Mouse (Mus musculus) limb, embryonic 11.5 days (tissue): ENCODE measurements around the gene Kmt2e. TPM values are rescaled to one million over a fixed set of nuclear protein-coding genes. Genes with fewer than 3 reads are reported as not detected.

ENCODE experiments used
- ATAC-seq: fragments of 200-750 bp; cut with Nextera tagmentation; 2 replicates; pipeline ENCODE4 v1.8.0; 2017; ENCODE audit warnings: low read depth; ENCODE audit not compliant: insufficient number of reproducible peaks, low FRiP score, low TSS enrichment
- DNase-seq: peaks from one replicate; pipeline ENCODE4 v3.0.0-alpha.2; 2015; ENCODE audit warnings: low spot score
- H3K27ac ChIP-seq: fragments of 300-500 bp; sonication (generic); replicated peaks from 2 replicates; pipeline ENCODE4 v1.5.1; 2014; ENCODE audit warnings: low read depth, mild to moderate bottlenecking, low read length
- H3K27me3 ChIP-seq: fragments of 300-500 bp; sonication (generic); 2 replicates; pipeline ENCODE4 v1.6.1; 2014; ENCODE audit warnings: mild to moderate bottlenecking, low read length, mixed read lengths; ENCODE audit not compliant: control insufficient read depth, insufficient read depth
- H3K36me3 ChIP-seq: fragments of 300-500 bp; sonication (generic); 2 replicates; pipeline ENCODE4 v1.6.1; 2014; ENCODE audit warnings: mild to moderate bottlenecking, low read length, moderate library complexity, mixed read lengths; ENCODE audit not compliant: control insufficient read depth, insufficient read depth
- H3K4me1 ChIP-seq: fragments of 300-500 bp; sonication (generic); 2 replicates; pipeline ENCODE4 v1.6.1; 2014; ENCODE audit warnings: low read length, mixed read lengths; ENCODE audit not compliant: control insufficient read depth, insufficient read depth
- H3K4me2 ChIP-seq: fragments of 300-500 bp; sonication (generic); 2 replicates; pipeline ENCODE4 v1.6.1; 2014; ENCODE audit warnings: low read depth, mild to moderate bottlenecking, moderate library complexity; ENCODE audit not compliant: severe bottlenecking
- H3K4me3 ChIP-seq: fragments of 300-500 bp; sonication (generic); 2 replicates; pipeline ENCODE4 v1.5.1; 2014; ENCODE audit warnings: low read depth, low read length
- H3K9ac ChIP-seq: fragments of 300-500 bp; sonication (generic); 2 replicates; pipeline ENCODE4 v1.6.1; 2014; ENCODE audit warnings: mild to moderate bottlenecking, low read length
- H3K9me3 ChIP-seq: fragments of 300-500 bp; sonication (generic); 2 replicates; pipeline ENCODE4 v1.6.1; 2016; ENCODE audit warnings: low read length; ENCODE audit not compliant: control insufficient read depth
- WGBS: fragments of 180-500 bp; shearing (Covaris S2); extraction: QIAGEN DNeasy Blood & Tissue Kit; methylation state at CpG from one replicate; pipeline ENCODE4 v1.1.7; 2014; 5-methylcytosine and 5-hydroxymethylcytosine counted together
- polyA plus RNA-seq: library from polyadenylated mRNA; unstranded; fragments of >200 nt; fragmentation: Nextera tagmentation; extraction: Ambion mirVana; gene quantifications from 2 replicates; pipeline ENCODE4 v1.2.1, GENCODE M21; 2014

Kmt2e gene
- polyA plus RNA-seq, 1 experiment from 2014 or later: 90.6 TPM

DNA sequence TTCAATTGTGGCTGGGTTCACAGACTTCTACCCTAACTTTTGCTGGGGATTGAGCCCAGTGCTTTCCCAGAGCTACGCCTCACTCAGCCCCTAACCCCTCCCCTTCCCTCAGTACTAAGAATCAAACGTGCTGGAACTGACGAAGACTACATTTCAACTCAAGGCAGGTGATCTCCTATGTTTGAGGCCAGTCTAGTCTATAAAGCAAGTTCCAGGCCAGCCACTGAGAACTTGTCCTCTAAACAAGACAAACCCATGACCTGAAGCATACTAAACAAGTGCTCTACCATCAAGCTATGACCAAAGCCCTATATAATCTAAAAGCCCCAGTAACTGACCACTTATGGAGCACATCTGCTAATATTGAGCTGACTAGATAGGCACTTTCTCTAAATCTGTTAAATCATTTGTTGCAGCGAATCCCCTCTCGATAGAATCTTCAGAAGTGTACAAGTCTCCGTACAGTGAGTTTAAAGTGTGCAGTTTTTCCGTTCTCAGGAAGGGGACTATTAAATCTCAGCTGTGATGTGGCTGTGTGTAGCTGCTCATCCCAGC lies 14.5 kb upstream of the Kmt2e start:
- Histone ChIP-seq H3K9ac (no peak overlapping the region), H3K9me3 (no peaks in the 10 kb centered on the region), H3K27ac (no peak overlapping the region), H3K36me3 (no peaks in the 10 kb centered on the region), H3K4me2 (peak overlapping the region; percentile 83; the same call in 1 of the 2 replicates), H3K4me1 (peaks cover 16% of the 10 kb centered on the region; the same call in 1 of the 2 replicates), H3K27me3 (no peaks in the 10 kb centered on the region), H3K4me3 (no peak overlapping the region)
- WGBS: 40% methylated on average over 7 of the region's 7 CpGs
- ATAC-seq: no peak
- DNase-seq: no peak

DNA sequence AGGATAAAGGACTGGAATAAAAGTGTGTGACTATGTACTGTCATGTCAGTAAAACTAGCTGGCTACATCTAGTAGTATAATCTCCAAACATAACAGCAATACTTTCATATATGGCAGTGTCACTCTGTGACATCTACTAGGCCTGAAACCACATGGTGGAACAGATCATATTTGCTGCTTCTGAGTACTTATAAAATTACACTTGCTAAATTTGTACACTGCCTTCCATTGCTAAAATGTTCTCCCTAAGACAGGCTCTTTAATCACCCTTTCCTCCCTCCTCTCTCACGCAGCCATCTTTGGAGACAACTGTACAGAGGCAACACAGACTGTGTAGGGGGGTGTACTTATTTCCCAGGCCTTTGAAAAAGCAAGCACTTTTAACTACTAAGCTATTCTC lies 13.8 kb upstream of the Kmt2e start:
- Histone ChIP-seq H3K27me3 (no peaks in the 10 kb centered on the region), H3K4me2 (no peak overlapping the region), H3K9me3 (no peaks in the 10 kb centered on the region), H3K36me3 (no peaks in the 10 kb centered on the region), H3K4me1 (peaks cover 10% of the 10 kb centered on the region; the same call in 1 of the 2 replicates), H3K9ac (no peak overlapping the region), H3K4me3 (no peak overlapping the region), H3K27ac (no peak overlapping the region)
- ATAC-seq: no peak
- no peak for DNase-seq
- 59% methylated on average over 1 of the region's 1 CpGs for WGBS

DNA sequence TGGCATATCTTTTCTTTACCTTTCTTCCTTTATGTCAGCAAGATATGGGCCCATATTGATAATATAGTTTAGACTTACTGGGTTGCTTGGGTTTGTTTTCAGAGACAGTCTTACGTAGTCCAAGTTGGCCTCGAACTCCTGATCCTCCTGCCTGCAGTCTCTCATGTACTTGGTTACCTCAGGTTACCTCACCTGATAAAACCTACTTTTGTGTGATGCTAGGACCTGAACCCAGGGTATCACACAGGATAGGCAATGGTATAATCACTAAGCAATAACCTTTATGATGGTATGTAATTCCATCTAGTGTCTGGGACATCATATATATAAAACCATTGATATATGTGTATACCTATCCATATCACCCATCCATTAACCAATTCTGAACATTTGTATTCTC lies 12.8 kb upstream of the Kmt2e start:
- no peaks in the 10 kb centered on the region for H3K9me3 ChIP-seq
- H3K9ac ChIP-seq: no peak overlapping the region
- no peak overlapping the region for H3K27ac ChIP-seq
- no peaks in the 10 kb centered on the region for H3K27me3 ChIP-seq
- no peak for DNase-seq
- H3K4me2 ChIP-seq: no peak overlapping the region
- H3K36me3 ChIP-seq: no peaks in the 10 kb centered on the region
- no peak for ATAC-seq
- WGBS: 98% methylated on average over 2 of the region's 2 CpGs
- H3K4me1 ChIP-seq: peaks cover 10% of the 10 kb centered on the region; the same call in 1 of the 2 replicates
- no peak overlapping the region for H3K4me3 ChIP-seq

DNA sequence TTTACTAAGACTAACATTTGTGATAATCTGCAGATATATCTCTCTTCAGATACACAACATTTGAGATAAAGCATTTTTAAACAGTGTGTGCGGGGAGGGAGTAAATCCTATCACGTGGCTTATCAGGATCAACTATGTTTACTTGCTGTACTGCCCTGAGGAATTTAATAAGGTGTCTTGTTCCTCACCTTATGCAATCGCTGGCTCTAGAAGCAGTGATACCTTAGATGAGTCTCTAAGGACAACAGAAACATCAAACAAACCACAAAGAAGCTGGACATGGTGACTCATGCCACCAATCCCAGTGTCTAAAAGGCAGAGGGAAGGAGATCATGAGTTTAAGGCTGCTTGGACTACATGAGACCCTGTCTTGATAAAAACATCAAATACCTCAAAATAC lies 11.2 kb upstream of the Kmt2e start:
- H3K4me2 ChIP-seq: no peak overlapping the region
- H3K9me3 ChIP-seq: no peaks in the 10 kb centered on the region
- DNase-seq (no peak), ATAC-seq (no peak)
- H3K36me3 ChIP-seq: no peaks in the 10 kb centered on the region
- H3K27me3 ChIP-seq: no peaks in the 10 kb centered on the region
- WGBS: 93% methylated on average over 3 of the region's 3 CpGs
- no peak overlapping the region for H3K27ac ChIP-seq
- H3K4me1 ChIP-seq: peaks cover 7% of the 10 kb centered on the region; the same call in 1 of the 2 replicates
- no peak overlapping the region for H3K4me3 ChIP-seq
- H3K9ac ChIP-seq: no peak overlapping the region

DNA sequence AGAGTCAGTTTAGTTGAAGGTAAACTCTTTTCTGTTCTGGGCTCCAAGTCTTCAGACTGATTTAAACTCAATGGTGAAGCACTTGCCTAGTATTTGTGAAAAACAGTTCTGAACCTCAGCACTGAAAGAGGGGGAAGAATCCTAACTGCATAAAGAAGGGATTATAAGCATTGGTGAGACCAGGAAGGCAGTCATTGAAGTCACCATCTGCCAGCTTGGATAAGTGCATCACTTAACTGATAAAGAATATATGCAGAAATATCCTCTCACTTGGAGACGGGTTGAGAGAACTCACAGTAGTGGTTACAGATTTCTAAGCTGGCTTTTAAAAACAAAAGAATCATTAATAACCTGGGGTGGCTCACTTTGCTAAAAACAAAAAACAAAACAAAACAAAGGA lies 6.7 kb upstream of the Kmt2e start:
- Histone ChIP-seq H3K36me3 (no peaks in the 10 kb centered on the region), H3K4me2 (no peak overlapping the region), H3K4me1 (peaks cover 3% of the 10 kb centered on the region; the same call in 1 of the 2 replicates), H3K4me3 (no peak overlapping the region), H3K27me3 (no peaks in the 10 kb centered on the region), H3K27ac (no peak overlapping the region), H3K9me3 (no peaks in the 10 kb centered on the region), H3K9ac (no peak overlapping the region)
- WGBS: 77% methylated on average over 1 of the region's 1 CpGs
- ATAC-seq: no peak
- no peak for DNase-seq

DNA sequence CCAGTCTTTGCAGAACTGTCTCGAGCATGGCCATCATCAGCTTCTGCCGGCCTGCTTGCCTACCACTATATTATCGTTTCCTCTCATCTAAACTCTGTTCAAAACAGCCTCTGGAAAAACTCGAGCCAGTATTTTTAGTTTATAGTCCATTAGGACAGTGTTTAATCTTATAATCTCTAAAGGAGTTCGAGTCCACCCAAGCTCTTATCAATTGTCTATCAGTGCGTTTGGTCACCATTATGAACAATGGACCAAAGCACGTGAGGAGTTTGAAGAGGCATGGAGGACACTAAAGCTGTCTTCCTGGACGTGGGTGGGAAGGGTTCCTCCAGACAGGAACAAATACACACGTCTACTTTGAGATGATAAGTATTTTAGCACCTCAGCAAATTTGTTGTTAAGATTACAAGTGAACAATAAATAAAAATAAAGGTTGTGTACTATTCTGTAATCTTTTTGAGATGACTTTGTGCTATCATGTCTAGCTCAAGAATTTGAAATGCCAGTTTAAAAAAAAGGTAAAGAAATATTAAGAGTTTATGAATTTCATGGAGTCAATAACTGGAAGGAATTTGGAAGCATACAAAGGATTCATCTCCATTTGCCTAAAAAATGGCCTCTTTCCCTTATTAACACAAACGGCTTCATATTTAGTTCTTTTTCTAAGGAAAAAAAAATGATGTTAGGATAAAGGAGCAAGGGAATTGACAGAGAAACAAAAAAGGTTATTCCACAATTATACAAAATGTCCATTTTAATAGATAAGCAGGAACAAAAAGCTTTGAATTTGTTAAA lies 3.0 kb upstream of the Kmt2e start:
- H3K27ac ChIP-seq: no peak overlapping the region
- H3K4me2 ChIP-seq: peak overlapping the region; percentile 76
- 61% methylated on average over 10 of the region's 10 CpGs for WGBS
- H3K36me3 ChIP-seq: no peaks in the 10 kb centered on the region
- peaks cover 3% of the 10 kb centered on the region; the same call in 1 of the 2 replicates for H3K4me1 ChIP-seq
- H3K4me3 ChIP-seq: no peak overlapping the region; the same call in 1 of the 2 replicates
- no peaks in the 10 kb centered on the region for H3K27me3 ChIP-seq
- DNase-seq: no peak
- H3K9ac ChIP-seq: no peak overlapping the region
- H3K9me3 ChIP-seq: no peaks in the 10 kb centered on the region
- no peak for ATAC-seq

DNA sequence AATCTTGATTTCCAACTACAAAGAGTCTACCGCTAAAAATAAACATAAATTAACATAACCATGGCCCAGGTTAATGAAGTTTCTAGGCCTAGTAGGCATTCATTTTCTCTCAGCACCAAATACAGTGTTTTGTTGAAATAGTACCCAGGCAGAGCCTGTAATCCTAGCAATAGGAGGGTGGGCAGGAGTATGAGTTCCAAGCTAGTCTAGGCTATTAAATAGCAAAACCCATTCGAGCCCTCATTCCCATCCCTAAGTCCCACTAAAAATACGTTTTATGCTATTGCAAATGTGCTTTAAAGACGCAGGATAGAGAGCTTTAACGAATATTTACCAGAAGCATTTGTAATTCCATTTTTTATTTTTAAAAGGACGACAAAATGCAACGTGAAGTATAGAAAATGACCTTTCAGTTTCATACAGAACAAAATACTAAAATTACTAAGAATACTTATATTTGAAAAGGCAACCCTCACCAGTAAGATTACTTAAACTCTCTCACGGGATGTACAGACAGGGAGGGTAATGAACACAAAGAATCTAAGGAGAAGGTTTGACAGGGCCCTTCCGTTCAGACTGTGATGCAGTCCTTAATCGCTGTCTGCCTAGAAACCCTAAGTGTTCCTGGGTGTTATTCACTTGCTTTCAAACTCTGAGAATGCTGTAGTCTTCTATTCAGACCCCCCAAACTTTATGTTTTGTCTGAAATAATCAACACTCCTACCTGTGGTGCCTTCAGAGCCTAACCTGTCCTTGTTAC lies 2.1 kb upstream of the Kmt2e start:
- DNase-seq (no peak), ATAC-seq (no peak)
- H3K4me2 ChIP-seq: peak overlapping the region; percentile 76
- peaks cover 3% of the 10 kb centered on the region; the same call in 1 of the 2 replicates for H3K4me1 ChIP-seq
- H3K9ac ChIP-seq: peak overlapping the region; percentile 98
- peak overlapping the region; percentile 94 for H3K4me3 ChIP-seq
- no peaks in the 10 kb centered on the region for H3K36me3 ChIP-seq
- peak overlapping the region; percentile 98 for H3K27ac ChIP-seq
- H3K27me3 ChIP-seq: no peaks in the 10 kb centered on the region
- WGBS: 5% methylated on average over 10 of the region's 10 CpGs
- no peaks in the 10 kb centered on the region for H3K9me3 ChIP-seq
